Mouse (Mus musculus) ES-Bruce4 (cell line): Measurements from ENCODE around the gene Kcnq1. TPM values are rescaled to one million over a fixed set of nuclear protein-coding genes. Genes with fewer than 3 reads are reported as not detected.

Source experiments
- H3K27ac ChIP-seq: 2 replicates; pipeline ENCODE4 v1.5.1; 2012; ENCODE audit warnings: low read length, inconsistent platforms; ENCODE audit not compliant: insufficient read depth
- H3K27me3 ChIP-seq: 2 replicates; pipeline ENCODE4 v1.6.1; 2012; ENCODE audit warnings: mild to moderate bottlenecking, low read length, inconsistent platforms; ENCODE audit not compliant: control insufficient read depth, poor library complexity, insufficient read depth, severe bottlenecking
- H3K36me3 ChIP-seq: 2 replicates; pipeline ENCODE4 v1.6.1; 2012; ENCODE audit warnings: inconsistent platforms, mild to moderate bottlenecking, low read length, moderate library complexity; ENCODE audit not compliant: control insufficient read depth, poor library complexity, insufficient read depth, severe bottlenecking
- H3K4me1 ChIP-seq: one replicate; pipeline ENCODE4 v1.8.1; 2011; ENCODE audit warnings: low read length; ENCODE audit not compliant: control insufficient read depth, insufficient read depth
- H3K4me3 ChIP-seq: 2 replicates; pipeline ENCODE4 v1.5.1; 2011; ENCODE audit warnings: low read depth, mild to moderate bottlenecking, low read length
- H3K9ac ChIP-seq: 2 replicates; pipeline ENCODE4 v1.6.1; 2012; ENCODE audit warnings: low read depth, mild to moderate bottlenecking, inconsistent platforms; ENCODE audit not compliant: poor library complexity, severe bottlenecking
- H3K9me3 ChIP-seq: replicated peaks from 2 replicates; pipeline ENCODE4 v1.6.1; 2012; ENCODE audit warnings: mild to moderate bottlenecking, low read length, inconsistent platforms; ENCODE audit not compliant: control insufficient read depth, poor library complexity, insufficient read depth, severe bottlenecking
- CTCF ChIP-seq: IDR thresholded peaks from one replicate; pipeline ENCODE4 v1.8.1; 2011; ENCODE audit warnings: low read depth, low read length
- EP300 ChIP-seq: IDR thresholded peaks from 2 replicates; pipeline ENCODE4 v1.6.1; 2011; ENCODE audit warnings: low read depth, low read length; ENCODE audit not compliant: insufficient read depth
- POLR2A ChIP-seq: IDR thresholded peaks from one replicate; pipeline ENCODE4 v1.8.1; 2011; ENCODE audit warnings: low read length; ENCODE audit not compliant: insufficient read depth
- polyA plus RNA-seq: library from polyadenylated mRNA; stranded (reverse); fragments of >200 nt; gene quantifications from 2 replicates; pipeline ENCODE4 v1.2.4, GENCODE M21; 2011; ENCODE audit warnings: low read depth; ENCODE audit not compliant: missing spikeins, insufficient read depth, insufficient read length

Gene Kcnq1
- polyA plus RNA-seq, 1 experiment = not detected

- no peaks in the 10 kb centered on the region; the same call in 1 of the 2 replicates for H3K27me3 ChIP-seq
- H3K9me3 ChIP-seq = no peaks in the 10 kb centered on the region
- no peaks in the 10 kb centered on the region for H3K36me3 ChIP-seq
- H3K4me3 ChIP-seq = no peak overlapping the region
- H3K4me1 ChIP-seq = no peaks in the 10 kb centered on the region
- H3K27ac ChIP-seq = no peak overlapping the region
- no peak overlapping the region for H3K9ac ChIP-seq
- TF ChIP-seq CTCF (no peak), EP300 (no peak), POLR2A (no peak)
Observed at GRCm38 (mm10) chr7:143302156-143302555, 196.0 kb downstream of the Kcnq1 start.

GRCm38 (mm10) chr7:143302593-143303238, 196.6 kb downstream of the Kcnq1 start:
- no peak overlapping the region for H3K27ac ChIP-seq
- H3K4me3 ChIP-seq = no peak overlapping the region
- H3K9me3 ChIP-seq = no peaks in the 10 kb centered on the region
- no peak for TF ChIP-seq EP300
- TF ChIP-seq POLR2A = no peak
- no peak for TF ChIP-seq CTCF
- no peak overlapping the region for H3K9ac ChIP-seq
- no peaks in the 10 kb centered on the region for H3K4me1 ChIP-seq
- no peaks in the 10 kb centered on the region; the same call in 1 of the 2 replicates for H3K27me3 ChIP-seq
- H3K36me3 ChIP-seq = no peaks in the 10 kb centered on the region

GRCm38 (mm10) chr7:143303557-143303956, 197.4 kb downstream of the Kcnq1 start:
- Histone ChIP-seq H3K4me1 (no peaks in the 10 kb centered on the region), H3K27me3 (no peaks in the 10 kb centered on the region; the same call in 1 of the 2 replicates), H3K9me3 (no peaks in the 10 kb centered on the region), H3K27ac (no peak overlapping the region), H3K9ac (no peak overlapping the region), H3K36me3 (no peaks in the 10 kb centered on the region), H3K4me3 (no peak overlapping the region)
- no peak for TF ChIP-seq CTCF
- TF ChIP-seq EP300 = no peak
- no peak for TF ChIP-seq POLR2A

- H3K27me3 ChIP-seq = no peaks in the 10 kb centered on the region
- no peak overlapping the region for H3K4me3 ChIP-seq
- no peak overlapping the region for H3K9ac ChIP-seq
- H3K27ac ChIP-seq = no peak overlapping the region
- no peaks in the 10 kb centered on the region for H3K36me3 ChIP-seq
- no peak for TF ChIP-seq POLR2A
- no peak for TF ChIP-seq CTCF
- TF ChIP-seq EP300 = no peak
- no peaks in the 10 kb centered on the region for H3K4me1 ChIP-seq
- H3K9me3 ChIP-seq = no peaks in the 10 kb centered on the region
Observed at GRCm38 (mm10) chr7:143305808-143306207, 199.6 kb downstream of the Kcnq1 start.

GRCm38 (mm10) chr7:143308001-143308400, 201.8 kb downstream of the Kcnq1 start:
- H3K36me3 ChIP-seq = no peaks in the 10 kb centered on the region
- H3K27ac ChIP-seq = no peak overlapping the region
- H3K9ac ChIP-seq = no peak overlapping the region
- H3K9me3 ChIP-seq = peaks cover 2% of the 10 kb centered on the region; the same call in 1 of the 2 replicates
- H3K4me1 ChIP-seq = no peaks in the 10 kb centered on the region
- no peaks in the 10 kb centered on the region for H3K27me3 ChIP-seq
- TF ChIP-seq EP300 (no peak), CTCF (no peak), POLR2A (no peak)
- H3K4me3 ChIP-seq = no peak overlapping the region

GRCm38 (mm10) chr7:143310311-143310710, 204.1 kb downstream of the Kcnq1 start:
- Histone ChIP-seq H3K9me3 (peaks cover 2% of the 10 kb centered on the region; the same call in 1 of the 2 replicates), H3K27me3 (0 out of 2 replicates have a peak, but pooled peaks cover 2% of the 10 kb centered on the region), H3K9ac (no peak overlapping the region), H3K4me1 (no peaks in the 10 kb centered on the region), H3K4me3 (no peak overlapping the region), H3K27ac (no peak overlapping the region), H3K36me3 (no peaks in the 10 kb centered on the region)
- TF ChIP-seq POLR2A = no peak
- no peak for TF ChIP-seq CTCF
- TF ChIP-seq EP300 = no peak
